Mouse (Mus musculus) intestine, postnatal 0 days (tissue): ENCODE results near the gene Tiam1. TPM values are rescaled to one million over a fixed set of nuclear protein-coding genes. Genes with fewer than 3 reads are reported as not detected.
A peak's percentile ranks its signal among the peaks of the same experiment; 100 is the strongest.

Source experiments
- ATAC-seq: fragments of 200-750 bp; cut with Nextera tagmentation; 2 replicates; pipeline ENCODE4 v1.8.0; 2017; ENCODE audit warnings: mild to moderate bottlenecking, moderate TSS enrichment, moderate library complexity
- H3K27ac ChIP-seq: fragments of 300-500 bp; sonication (generic); 2 replicates; pipeline ENCODE4 v1.5.1; 2014; ENCODE audit warnings: mild to moderate bottlenecking, low read depth, low read length, moderate library complexity
- H3K27me3 ChIP-seq: fragments of 300-500 bp; sonication (generic); replicated peaks from 2 replicates; pipeline ENCODE4 v1.6.1; 2014; ENCODE audit warnings: low read length, mixed read lengths; ENCODE audit not compliant: control insufficient read depth, insufficient read depth
- H3K36me3 ChIP-seq: fragments of 300-500 bp; sonication (generic); 2 replicates; pipeline ENCODE4 v1.6.1; 2014; ENCODE audit warnings: mild to moderate bottlenecking, moderate library complexity; ENCODE audit not compliant: control insufficient read depth, insufficient read depth
- H3K4me1 ChIP-seq: fragments of 300-500 bp; sonication (generic); replicated peaks from 2 replicates; pipeline ENCODE4 v1.6.1; 2014; ENCODE audit warnings: antibody characterized with exemption, low read length, mixed read lengths; ENCODE audit not compliant: control insufficient read depth, insufficient read depth
- H3K4me2 ChIP-seq: fragments of 300-500 bp; sonication (generic); replicated peaks from 2 replicates; pipeline ENCODE4 v1.6.1; 2014; ENCODE audit warnings: low read depth, mild to moderate bottlenecking, moderate library complexity
- H3K4me3 ChIP-seq: fragments of 300-500 bp; sonication (generic); 2 replicates; pipeline ENCODE4 v1.5.1; 2014; ENCODE audit warnings: low read depth, low read length
- H3K9ac ChIP-seq: fragments of 300-500 bp; sonication (generic); 2 replicates; pipeline ENCODE4 v1.6.1; 2014; ENCODE audit warnings: mild to moderate bottlenecking, low read depth, low read length
- H3K9me3 ChIP-seq: fragments of 300-500 bp; sonication (generic); 2 replicates; pipeline ENCODE4 v1.6.1; 2016; ENCODE audit warnings: mixed run types; ENCODE audit not compliant: control insufficient read depth
- CTCF ChIP-seq: sonication (generic); IDR thresholded peaks from 2 replicates; pipeline ENCODE4 v1.5.1; 2016; ENCODE audit warnings: low read depth, mild to moderate bottlenecking, control low read depth, antibody characterized with exemption, moderate library complexity
- WGBS: fragments of 180-500 bp; shearing (Covaris S2); extraction: QIAGEN DNeasy Blood & Tissue Kit; methylation state at CpG from one replicate; pipeline ENCODE4 v1.1.7; 2014; 5-methylcytosine and 5-hydroxymethylcytosine counted together
- polyA plus RNA-seq: library from polyadenylated mRNA; unstranded; fragments of >200 nt; fragmentation: Nextera tagmentation; extraction: Ambion mirVana; gene quantifications from 2 replicates; pipeline ENCODE4 v1.2.1, GENCODE M21; 2015

Tiam1 gene
- polyA plus RNA-seq, 1 experiment from 2014 or later, result 3.3 TPM

DNA sequence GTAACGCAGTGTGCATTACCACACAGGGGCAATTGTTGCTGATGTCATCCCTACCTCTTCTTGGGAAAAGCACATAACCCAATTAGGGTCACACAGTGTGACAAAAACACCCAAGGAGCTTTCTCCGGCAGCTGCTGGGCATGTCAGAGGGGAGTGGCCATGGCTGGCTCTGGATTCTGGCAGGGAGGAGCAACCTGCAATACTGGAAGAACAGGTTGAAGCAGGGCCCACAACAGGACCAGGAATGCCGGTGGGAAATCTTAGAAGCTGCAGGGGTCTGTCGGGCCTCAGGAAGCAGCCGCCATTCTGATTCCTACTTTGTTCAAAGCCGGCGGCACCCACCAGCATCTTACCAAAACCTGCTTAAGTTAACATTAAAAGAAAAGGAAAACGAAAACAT is 189.0 kb downstream of the Tiam1 start:
- 46% methylated on average over 8 of the region's 8 CpGs for WGBS
- ATAC-seq, result peak; percentile 74
- H3K27ac ChIP-seq, result peak overlapping the region; percentile 28; the same call in 1 of the 2 replicates
- no peaks in the 10 kb centered on the region for H3K9me3 ChIP-seq
- H3K36me3 ChIP-seq, result no peaks in the 10 kb centered on the region
- H3K9ac ChIP-seq, result no peak overlapping the region
- no peaks in the 10 kb centered on the region; the same call in 1 of the 2 replicates for H3K4me1 ChIP-seq
- H3K4me3 ChIP-seq, result no peak overlapping the region
- H3K4me2 ChIP-seq, result peak overlapping the region; percentile 44
- no peaks in the 10 kb centered on the region for H3K27me3 ChIP-seq
- TF ChIP-seq CTCF, result no peak

DNA sequence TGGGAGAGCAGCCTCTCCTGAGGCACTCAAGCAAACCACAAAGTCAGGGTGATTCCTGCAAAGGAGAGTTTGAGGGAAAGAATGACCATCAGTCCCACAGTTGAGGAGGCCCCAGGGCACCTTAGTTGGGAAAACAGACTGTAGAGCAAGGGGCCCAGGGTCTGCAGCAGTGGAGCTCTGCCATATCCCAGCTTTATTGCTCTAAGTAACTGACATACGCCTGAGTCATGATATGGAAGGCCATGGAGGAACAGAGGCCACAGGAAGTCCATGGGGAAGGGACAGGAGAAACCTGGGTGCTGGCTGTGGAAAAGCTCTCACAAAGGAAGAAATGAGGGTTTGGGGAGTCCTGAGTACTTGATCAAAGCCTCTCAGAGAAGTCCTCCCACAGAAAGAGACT is 189.5 kb downstream of the Tiam1 start:
- Histone ChIP-seq H3K9me3 (no peaks in the 10 kb centered on the region), H3K27me3 (no peaks in the 10 kb centered on the region), H3K4me3 (no peak overlapping the region), H3K4me2 (peak overlapping the region; percentile 44), H3K9ac (no peak overlapping the region), H3K36me3 (no peaks in the 10 kb centered on the region), H3K4me1 (no peaks in the 10 kb centered on the region; the same call in 1 of the 2 replicates), H3K27ac (peak overlapping the region; percentile 28; the same call in 1 of the 2 replicates)
- 60% methylated on average over 1 of the region's 1 CpGs for WGBS
- ATAC-seq, result peak; percentile 63; the same call in 1 of the 2 replicates
- no peak for TF ChIP-seq CTCF

DNA sequence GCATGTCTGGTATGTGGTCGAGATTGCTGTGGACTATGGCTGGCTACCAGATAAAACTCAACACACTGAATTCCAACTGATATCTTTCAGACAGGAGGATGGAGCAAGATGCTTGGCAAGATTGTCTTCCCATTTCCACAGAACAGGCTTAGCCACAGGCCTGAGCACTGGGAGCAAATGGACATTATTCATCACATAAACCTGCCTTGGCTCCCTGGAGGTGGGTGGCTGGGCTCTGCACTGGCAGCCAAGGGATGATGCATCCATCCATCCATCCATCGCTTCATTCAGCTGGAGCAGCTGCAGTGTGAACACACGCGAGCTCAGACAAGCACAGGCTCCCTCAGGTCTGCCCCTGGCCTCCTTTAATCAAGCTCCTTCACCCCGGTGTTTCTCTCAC is 190.7 kb downstream of the Tiam1 start:
- TF ChIP-seq CTCF, result no peak
- 83% methylated on average over 5 of the region's 5 CpGs for WGBS
- Histone ChIP-seq H3K4me3 (no peak overlapping the region), H3K9ac (no peak overlapping the region), H3K27me3 (no peaks in the 10 kb centered on the region), H3K27ac (no peak overlapping the region), H3K36me3 (no peaks in the 10 kb centered on the region), H3K4me2 (no peak overlapping the region), H3K9me3 (no peaks in the 10 kb centered on the region), H3K4me1 (no peaks in the 10 kb centered on the region; the same call in 1 of the 2 replicates)
- no peak for ATAC-seq

DNA sequence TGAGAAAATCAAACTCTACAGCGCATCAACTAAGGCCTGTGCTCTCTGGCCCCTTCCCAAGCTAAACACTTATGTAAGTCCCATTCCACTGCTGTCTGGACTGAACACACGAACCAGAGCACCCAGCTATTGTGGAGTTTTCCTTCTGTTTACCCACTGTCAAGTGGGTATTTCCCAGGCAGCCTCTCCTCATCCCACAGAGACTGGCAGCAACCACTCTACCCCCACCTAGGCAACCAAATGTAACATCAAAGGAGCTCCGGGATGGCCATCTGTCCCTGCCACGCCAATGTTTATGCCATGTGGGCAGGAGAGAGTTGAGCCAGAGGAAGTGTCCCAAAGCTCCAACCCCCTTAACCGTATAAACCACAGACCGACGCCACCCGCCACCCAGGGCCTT is 192.8 kb downstream of the Tiam1 start:
- no peaks in the 10 kb centered on the region; the same call in 1 of the 2 replicates for H3K4me1 ChIP-seq
- no peak for TF ChIP-seq CTCF
- no peak overlapping the region for H3K4me2 ChIP-seq
- no peak for ATAC-seq
- no peak overlapping the region for H3K27ac ChIP-seq
- 67% methylated on average over 8 of the region's 8 CpGs for WGBS
- no peak overlapping the region for H3K9ac ChIP-seq
- H3K9me3 ChIP-seq, result no peaks in the 10 kb centered on the region
- H3K36me3 ChIP-seq, result no peaks in the 10 kb centered on the region
- no peaks in the 10 kb centered on the region for H3K27me3 ChIP-seq
- H3K4me3 ChIP-seq, result no peak overlapping the region

DNA sequence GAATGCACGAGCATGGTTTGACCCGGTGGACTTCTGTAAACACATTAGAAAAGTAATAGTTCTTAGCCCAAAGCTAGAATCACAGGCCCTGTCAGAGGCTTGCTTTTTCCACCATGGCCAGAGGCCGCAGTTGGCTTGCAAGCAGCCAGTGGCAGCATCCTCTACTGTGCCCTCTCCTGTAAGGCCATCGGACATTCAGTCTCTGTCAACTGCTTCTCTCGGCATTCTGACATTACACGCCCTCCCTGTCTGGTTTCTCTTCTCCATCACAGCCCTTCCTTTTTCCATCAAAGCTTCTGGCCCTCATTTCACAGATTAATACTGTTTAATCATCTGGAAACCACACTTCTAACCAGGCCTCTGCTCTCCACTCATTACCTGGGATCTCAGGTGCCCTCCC is 193.3 kb downstream of the Tiam1 start:
- Histone ChIP-seq H3K36me3 (no peaks in the 10 kb centered on the region), H3K4me2 (no peak overlapping the region), H3K9ac (no peak overlapping the region), H3K27me3 (no peaks in the 10 kb centered on the region), H3K4me1 (no peaks in the 10 kb centered on the region; the same call in 1 of the 2 replicates), H3K27ac (no peak overlapping the region), H3K9me3 (no peaks in the 10 kb centered on the region), H3K4me3 (no peak overlapping the region)
- TF ChIP-seq CTCF, result no peak
- ATAC-seq, result no peak
- WGBS, result 82% methylated on average over 6 of the region's 6 CpGs

- no peak overlapping the region for H3K27ac ChIP-seq
- WGBS, result 96% methylated on average over 1 of the region's 1 CpGs
- no peaks in the 10 kb centered on the region for H3K4me1 ChIP-seq
- no peak overlapping the region for H3K4me2 ChIP-seq
- no peak overlapping the region for H3K4me3 ChIP-seq
- H3K36me3 ChIP-seq, result no peaks in the 10 kb centered on the region
- TF ChIP-seq CTCF, result no peak
- H3K27me3 ChIP-seq, result no peaks in the 10 kb centered on the region
- no peak overlapping the region for H3K9ac ChIP-seq
- no peaks in the 10 kb centered on the region for H3K9me3 ChIP-seq
- no peak for ATAC-seq
These were observed 195.5 kb downstream of the Tiam1 start for GRCm38 (mm10) chr16:89948040-89948439.

- Histone ChIP-seq H3K4me1 (no peaks in the 10 kb centered on the region), H3K4me3 (no peak overlapping the region), H3K9me3 (no peaks in the 10 kb centered on the region), H3K9ac (no peak overlapping the region), H3K36me3 (no peaks in the 10 kb centered on the region), H3K4me2 (no peak overlapping the region), H3K27me3 (no peaks in the 10 kb centered on the region), H3K27ac (no peak overlapping the region)
- ATAC-seq, result no peak
- WGBS, result 86% methylated on average over 11 of the region's 11 CpGs
- TF ChIP-seq CTCF, result no peak
These were observed 196.8 kb downstream of the Tiam1 start for GRCm38 (mm10) chr16:89946816-89947215.
